Mouse (Mus musculus): Measurements from ENCODE around the gene Pigx.

Gene Pigx

GRCm38 (mm10) chr16:32058817-32059216 lies 40.7 kb downstream of the Pigx start:
- DNase-seq = no peak

DNA sequence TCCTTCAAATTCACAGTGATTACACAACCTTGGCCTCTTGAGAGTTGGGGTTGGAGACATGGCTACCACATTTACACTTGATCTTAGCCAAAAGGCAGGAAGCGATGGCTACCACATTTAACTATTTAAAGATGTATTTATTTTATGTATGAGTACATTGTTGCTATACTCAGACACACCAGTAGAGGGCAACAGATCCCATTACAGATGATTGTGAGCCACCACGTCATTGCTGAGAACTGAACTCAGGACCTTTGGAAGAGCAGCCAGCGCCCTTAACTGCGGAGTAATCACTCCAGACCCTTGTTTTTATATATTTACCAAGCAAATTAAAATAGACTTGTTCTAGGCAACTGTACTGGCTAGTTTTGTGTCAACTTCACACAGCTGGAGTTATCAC lies 57.2 kb downstream of the Pigx start:
- DNase-seq = no peak

Measured in kidney, adult 18-20 months (tissue).